Mouse (Mus musculus) layer of hippocampus, postnatal 10 days (tissue): ENCODE data around the gene Pank4. TPM values are rescaled to one million over a fixed set of nuclear protein-coding genes. Genes with fewer than 3 reads are reported as not detected.

Experiments used
- DNase-seq, 2 experiments: peaks; one replicate each; pipeline ENCODE4 v3.0.0; 2021; ENCODE audit warnings: low spot score in 2 of 2
- long read RNA-seq: library from polyadenylated mRNA; stranded (forward); transcript quantifications from one replicate; pipeline ENCODE4 v2.0.0, GENCODE M21; 2023
- total RNA-seq, 2 experiments: library from RNA; stranded (reverse); gene quantifications; 2 replicates each; pipeline ENCODE4 v1.2.3; 2021

Gene Pank4
- total RNA-seq, result 10 to 100 TPM; 26.9 to 31.9 TPM
- long read RNA-seq, transcript Pank4-201 (19 exons, 2,508 nt), result major isoform, 10 of 33 reads
- long read RNA-seq, partial matches to known transcripts, result 9 of 33 reads
- long read RNA-seq, other reads (novel, unspliced or antisense), result 14 of 33 reads

DNA sequence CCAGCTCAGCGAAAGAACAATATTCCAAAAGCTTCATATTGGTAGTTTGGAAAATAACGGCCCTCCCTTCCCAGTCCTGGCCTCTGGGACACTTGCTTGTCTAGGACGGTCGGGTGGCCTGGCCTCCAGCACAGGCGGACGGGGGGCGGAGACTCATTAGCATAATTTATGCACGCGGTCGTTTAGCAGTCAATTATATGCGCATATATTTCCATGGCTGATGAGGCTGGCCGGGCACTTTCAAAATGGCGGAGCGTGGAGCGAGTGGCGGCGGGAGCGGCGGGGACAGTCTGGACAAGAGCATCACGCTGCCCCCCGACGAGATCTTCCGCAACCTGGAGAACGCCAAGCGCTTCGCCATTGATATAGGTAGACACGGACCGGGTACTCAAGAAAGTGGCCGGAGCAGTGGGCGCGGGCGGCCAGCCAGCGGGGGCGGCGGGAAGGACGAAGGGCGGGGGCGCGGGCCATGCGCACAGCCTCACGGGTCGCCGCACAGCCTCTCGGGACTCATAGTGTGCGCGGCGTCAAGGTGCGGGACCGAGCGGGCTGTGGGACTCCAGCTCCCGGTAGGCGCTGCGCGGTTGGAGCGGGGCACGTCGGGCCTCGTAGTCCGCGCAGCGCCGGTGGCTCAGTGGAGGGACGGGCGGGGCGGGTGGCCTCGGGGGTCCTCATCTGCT is at the start of gene Pank4:
TSS of gene Pank4 (plus strand) at position 223 of the 680 bp plus-strand sequence.
- DNase-seq, result peak; percentile 88 to 91

- DNase-seq, result no peak
These were observed 49.7 kb upstream of the Pank4 start for GRCm38 (mm10) chr4:154914252-154914651.

GRCm38 (mm10) chr4:154914707-154915106 is 49.2 kb upstream of the Pank4 start:
- no peak for DNase-seq

DNA sequence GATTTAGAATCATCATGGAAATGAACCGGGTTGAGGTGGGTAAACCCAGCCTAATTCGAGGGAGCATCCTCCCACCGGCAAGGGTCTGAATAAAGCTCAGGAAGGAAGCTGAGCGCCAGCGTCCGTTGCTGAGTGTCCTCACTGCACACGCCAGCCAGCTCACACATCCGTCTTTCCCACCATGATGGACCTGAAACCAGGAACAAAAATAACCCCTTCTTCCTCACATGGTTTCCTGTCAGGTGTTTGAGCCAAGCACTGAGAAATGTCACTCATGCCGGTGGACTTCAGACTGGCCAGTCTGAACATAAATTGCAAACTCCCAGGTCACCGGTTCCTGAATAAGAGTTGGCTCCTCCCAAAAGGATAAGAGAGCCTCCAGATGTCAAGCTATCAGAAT is 48.6 kb upstream of the Pank4 start:
- no peak for DNase-seq

- DNase-seq, result no peak
These were observed 47.3 kb upstream of the Pank4 start for GRCm38 (mm10) chr4:154916662-154917061.

DNA sequence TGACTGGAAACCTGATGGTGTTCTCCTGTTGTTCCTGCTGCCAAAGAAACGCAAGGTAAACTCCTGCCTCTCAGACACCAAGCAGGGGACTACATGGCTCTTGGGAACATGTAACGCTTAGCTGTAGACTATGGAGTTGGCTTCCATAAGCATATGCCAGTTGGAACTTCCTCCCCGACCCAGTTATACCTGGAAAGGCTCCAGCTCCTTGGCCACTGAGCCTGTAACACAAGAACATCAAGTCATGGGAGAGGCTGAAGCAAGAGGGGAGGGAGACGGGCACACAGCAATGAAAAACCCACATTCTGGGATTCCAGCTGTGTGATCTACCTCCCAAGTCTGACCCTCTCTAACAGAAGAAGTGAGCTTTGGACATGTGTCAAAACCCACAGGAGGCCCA is 41.6 kb upstream of the Pank4 start:
- no peak for DNase-seq

DNA sequence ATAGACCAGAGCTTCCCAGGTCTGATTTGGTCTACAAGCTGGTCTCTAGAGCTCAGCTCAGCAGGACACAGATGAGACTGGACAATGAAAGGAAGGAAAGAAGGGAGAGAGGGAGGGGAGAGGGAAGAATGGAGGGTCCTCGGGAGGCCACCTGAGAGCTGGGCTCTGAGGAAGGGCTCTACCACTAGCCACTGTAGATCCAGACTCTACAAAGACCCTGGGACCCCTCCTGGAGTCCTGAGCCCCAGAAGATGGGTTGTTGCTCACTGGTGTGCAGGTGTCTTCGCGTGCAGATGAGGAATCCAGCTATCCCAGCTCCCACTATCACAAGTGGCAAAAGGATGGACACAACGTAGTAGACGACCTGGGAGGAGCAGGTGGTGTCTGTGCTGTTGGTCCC is 41.0 kb upstream of the Pank4 start:
- no peak for DNase-seq

DNA sequence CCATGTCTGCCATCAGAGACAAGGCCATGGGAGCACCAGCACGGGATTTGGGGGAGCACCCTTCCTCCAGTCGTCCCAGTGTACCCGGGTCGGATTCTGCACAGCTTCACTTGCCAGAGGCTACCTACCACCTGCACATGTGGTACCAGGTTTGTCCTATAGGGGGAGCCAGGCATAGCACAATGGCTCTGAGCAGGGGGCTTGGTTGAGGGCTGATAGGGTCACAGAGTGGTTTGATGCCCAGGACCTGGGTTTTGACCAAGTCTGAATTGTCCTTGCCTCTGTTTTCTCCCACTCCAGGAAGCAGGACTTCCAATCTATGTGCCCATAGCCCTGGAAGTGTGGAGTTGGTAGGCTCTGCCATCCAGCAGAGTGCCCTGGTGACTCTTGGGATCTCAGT is 38.5 kb upstream of the Pank4 start:
- DNase-seq, result no peak

DNA sequence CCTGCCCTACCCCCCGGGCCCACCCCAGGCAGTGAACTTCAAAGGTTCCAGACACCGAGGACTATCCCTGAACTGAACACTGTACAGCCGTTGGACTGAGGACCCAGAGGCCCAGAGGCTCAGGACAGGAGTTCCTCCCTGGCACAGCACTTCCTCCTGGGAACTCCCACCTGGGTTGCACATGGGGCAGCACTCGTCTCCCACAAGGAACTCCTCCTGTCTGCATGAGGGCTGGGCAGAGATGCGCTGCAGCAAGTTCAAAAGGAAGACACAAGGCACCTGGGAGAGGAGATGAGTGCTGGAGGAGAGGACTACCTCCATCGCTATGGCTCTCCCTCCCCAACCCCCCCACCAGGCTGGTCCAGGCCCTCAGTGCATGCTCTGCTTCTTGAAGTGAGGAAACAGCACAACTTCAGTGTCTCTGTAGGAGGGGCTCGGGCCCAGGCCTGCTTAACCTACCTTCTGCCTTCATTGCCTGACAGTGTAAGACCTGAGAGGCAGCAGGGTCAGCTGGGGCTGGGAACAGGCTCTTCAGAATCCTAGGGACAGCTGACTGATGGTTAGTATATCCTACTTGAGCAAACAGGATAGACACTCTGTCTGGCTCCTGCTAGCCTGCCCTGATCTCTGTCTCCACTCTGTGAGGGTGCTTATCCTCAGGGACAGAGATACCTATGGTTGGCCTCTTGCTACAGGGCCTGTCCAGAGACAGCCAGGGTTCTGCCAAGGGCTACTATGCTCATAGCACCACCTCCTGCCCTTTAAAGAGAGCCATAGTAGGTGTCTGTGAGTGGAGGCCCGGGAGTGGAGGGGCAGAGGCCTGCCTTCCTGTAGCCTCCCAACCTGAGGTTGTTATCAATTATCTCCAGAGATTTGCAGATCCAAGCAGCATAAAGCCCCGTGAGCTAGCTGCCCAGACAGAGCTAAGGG is 36.7 kb upstream of the Pank4 start:
- DNase-seq, result no peak

DNA sequence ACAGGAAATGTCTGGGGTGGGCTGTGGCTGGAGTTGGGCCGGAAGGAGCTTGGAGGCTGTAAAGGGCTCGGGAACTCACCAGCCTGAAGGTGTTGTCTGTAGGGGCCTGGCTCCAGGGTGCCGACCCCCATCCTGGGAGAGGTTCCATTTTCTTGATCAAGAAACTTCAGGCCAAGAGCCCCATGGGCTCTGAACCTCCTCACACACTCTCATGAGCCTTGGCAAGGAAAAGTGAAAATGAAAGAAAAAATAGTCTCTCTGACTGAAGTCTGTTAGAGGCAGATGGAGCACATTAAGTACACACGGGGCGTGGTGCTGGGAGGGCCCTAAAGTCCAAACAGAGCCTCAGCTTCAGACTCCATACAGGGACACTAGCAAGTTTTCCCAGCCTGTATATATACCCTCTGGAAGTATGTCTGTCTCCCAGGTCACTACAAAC is 36.0 kb upstream of the Pank4 start:
- DNase-seq, result no peak

GRCm38 (mm10) chr4:154928395-154929087 is 35.4 kb upstream of the Pank4 start, which contains the start of gene Tnfrsf14:
TSS of gene Tnfrsf14 (minus strand) at chr4:154928563.
- no peak for DNase-seq

GRCm38 (mm10) chr4:154929088-154929660 is 34.7 kb upstream of the Pank4 start:
- no peak for DNase-seq

DNA sequence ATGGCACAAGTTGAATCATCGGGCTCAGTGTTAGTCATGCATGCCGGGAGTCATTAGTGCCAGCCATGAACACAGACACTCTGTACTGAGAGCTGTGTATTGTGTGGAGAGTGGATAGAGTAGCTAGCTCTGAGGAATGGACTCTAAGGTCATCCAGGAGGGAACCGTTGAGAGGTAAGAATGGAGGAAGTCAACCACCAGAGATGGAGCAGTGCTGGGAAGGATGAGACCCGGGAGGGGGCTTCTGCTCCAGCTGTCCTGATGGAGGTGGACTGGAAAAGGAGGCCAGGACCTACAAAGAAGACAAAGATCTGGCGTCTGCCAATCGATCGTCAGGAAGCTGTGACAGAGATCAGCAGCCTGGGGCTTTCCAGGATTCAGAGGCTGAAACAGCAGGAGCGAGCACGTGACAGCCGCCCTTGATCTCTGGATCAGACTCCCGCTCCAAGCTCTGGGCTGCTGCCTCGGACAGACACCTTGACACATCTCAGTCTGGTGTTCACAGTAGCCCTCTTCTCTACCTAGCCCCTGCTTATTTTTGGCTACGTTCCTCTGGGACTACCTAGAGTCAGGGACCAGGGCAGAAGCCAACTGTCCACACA is 30.5 kb upstream of the Pank4 start:
- no peak for DNase-seq

GRCm38 (mm10) chr4:154934800-154935199 is 29.1 kb upstream of the Pank4 start:
- DNase-seq, result no peak

DNA sequence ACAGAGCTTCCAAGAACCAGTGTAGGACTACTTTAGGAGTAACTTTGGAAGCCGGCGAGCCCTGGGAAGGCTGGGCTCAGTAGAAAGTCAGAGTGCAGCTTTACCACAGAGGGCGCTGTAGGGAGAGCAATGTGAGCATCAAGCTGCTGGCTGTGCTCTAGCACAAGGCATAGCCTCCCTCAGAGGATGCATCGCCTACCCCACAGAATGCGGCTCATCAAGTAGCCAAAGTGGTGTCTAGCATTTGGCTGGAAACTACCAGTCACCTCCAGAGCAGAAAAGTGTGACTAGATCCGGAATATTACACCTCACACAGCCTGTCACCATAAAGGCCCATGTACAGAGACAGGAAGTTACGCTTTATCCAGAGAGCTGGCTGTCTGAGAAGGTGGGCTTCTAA is 28.1 kb upstream of the Pank4 start:
- DNase-seq, result no peak

DNA sequence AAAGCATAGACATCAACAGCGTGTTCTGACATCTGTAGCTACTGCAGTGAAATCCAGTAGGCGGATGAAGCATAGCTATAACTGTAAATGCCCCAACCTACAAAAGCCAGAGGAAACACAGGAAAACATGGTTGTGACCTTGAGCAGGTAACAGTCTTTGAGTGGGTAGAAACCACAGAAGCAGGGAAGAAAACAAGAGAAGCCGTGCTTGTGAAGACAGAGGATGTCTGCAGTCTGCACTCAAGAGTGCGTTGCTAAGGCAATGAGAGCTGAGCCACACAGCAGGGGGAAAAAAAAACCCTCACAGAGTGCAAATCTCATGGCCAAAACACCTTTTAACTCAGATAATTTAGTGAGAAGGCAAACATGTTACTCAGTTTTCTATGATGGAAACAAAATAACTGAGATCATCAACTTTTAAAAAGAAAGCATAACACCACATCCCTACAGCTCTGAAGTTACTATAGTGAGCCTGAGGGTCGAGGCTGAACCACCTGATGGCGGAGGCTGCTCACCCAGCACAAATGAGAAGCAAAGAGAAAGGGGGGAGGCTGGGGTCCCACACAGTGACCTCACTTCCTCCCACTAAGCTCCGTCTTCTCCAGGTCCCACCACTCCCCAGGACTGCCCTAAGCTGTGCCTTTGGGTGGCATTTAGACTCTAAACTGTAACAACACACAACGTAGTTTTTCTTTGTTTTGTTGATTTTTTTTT is 27.2 kb upstream of the Pank4 start:
- DNase-seq, result no peak

DNA sequence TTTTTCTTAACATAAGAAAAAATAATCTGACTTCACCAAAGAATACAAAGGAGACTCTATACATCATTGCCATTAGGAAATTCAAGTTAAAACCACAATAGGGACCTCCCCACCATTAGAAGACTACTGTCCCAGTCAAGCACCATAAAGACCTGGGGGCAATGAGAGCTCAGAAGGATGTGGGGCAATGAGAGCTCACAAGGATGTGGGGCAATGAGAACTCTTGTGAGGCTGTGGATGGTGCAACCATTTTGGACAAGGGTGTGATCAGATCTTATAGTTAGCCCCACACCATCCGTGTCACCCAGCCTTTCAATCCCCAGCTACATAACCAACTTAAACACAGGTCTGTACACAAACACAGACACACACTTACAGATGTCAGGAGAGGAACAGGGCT is 26.2 kb upstream of the Pank4 start:
- DNase-seq, result no peak

DNA sequence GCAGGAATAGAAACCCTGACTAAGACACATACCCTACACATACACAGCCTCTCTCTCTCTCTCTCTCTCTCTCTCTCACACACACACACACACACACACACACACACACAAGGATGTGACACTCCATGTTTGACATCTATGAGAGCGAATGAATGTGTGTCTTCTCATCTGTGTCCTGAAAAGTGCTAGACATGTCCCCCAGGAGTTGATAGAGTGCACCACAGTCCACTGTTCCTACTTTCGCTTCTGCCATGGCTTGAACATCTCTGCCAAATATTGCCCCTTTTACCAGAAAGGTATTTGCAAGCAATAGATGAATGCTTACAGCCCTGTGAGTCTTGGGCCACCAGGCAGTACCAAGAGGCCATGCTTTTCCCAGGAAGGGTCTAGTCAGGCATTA is 23.8 kb upstream of the Pank4 start:
- no peak for DNase-seq

- no peak for DNase-seq
These were observed 22.1 kb upstream of the Pank4 start for GRCm38 (mm10) chr4:154941831-154942230.
